Comparison of ENCODE assay signal across 10 mouse cellular contexts in genomic region chr19:36000955-36001354, GRCm38 (mm10). TPM values are rescaled to one million over a fixed set of nuclear protein-coding genes. Genes with fewer than 3 reads are reported as not detected.
"Had no signal": no experiment of that assay in that cellular context is flagged by ENCODE, and none has a peak within 500 bp of the region (broad histone marks: within the 10 kb centered on the region; RNA-seq: fewer than 3 reads in every experiment).

No protein-coding gene starts in this region.

- H3K9me3 ChIP-seq: limb, embryonic 13.5 days had no signal

- H3K27me3 ChIP-seq: limb, embryonic 13.5 days had no signal

- H3K9ac ChIP-seq: limb, embryonic 13.5 days; liver, embryonic 14.5 days had no signal

- DNase-seq: kidney, adult 11 months; kidney, postnatal 10 days; kidney, postnatal 4 days; left cerebral cortex, postnatal 4 days; lung, adult 18-20 months; thymus, postnatal 4 days had no signal

- H3K36me3 ChIP-seq: limb, embryonic 13.5 days had no signal

- H3K27ac ChIP-seq: layer of hippocampus, adult 2 months; limb, embryonic 13.5 days; liver, embryonic 14.5 days had no signal

- H3K4me3 ChIP-seq: layer of hippocampus, adult 2 months; limb, embryonic 13.5 days had no signal

- H3K4me2 ChIP-seq: limb, embryonic 13.5 days had no signal

RNA-seq across cellular contexts. Expression of gene Htr7, which starts 56.4 kb away (rescaled TPM):
- total RNA-seq: megakaryocyte-erythroid progenitor cell, adult 5-6 weeks had no signal
